Mouse (Mus musculus) ES-Bruce4 (cell line): ENCODE measurements around the gene Reg4. TPM values are rescaled to one million over a fixed set of nuclear protein-coding genes. Genes with fewer than 3 reads are reported as not detected.

ENCODE experiments used
- H3K27ac ChIP-seq: 2 replicates; pipeline ENCODE4 v1.5.1; 2012; ENCODE audit warnings: low read length, inconsistent platforms; ENCODE audit not compliant: insufficient read depth
- H3K27me3 ChIP-seq: 2 replicates; pipeline ENCODE4 v1.6.1; 2012; ENCODE audit warnings: mild to moderate bottlenecking, low read length, inconsistent platforms; ENCODE audit not compliant: control insufficient read depth, poor library complexity, insufficient read depth, severe bottlenecking
- H3K36me3 ChIP-seq: 2 replicates; pipeline ENCODE4 v1.6.1; 2012; ENCODE audit warnings: inconsistent platforms, mild to moderate bottlenecking, low read length, moderate library complexity; ENCODE audit not compliant: control insufficient read depth, poor library complexity, insufficient read depth, severe bottlenecking
- H3K4me1 ChIP-seq: one replicate; pipeline ENCODE4 v1.8.1; 2011; ENCODE audit warnings: low read length; ENCODE audit not compliant: control insufficient read depth, insufficient read depth
- H3K4me3 ChIP-seq: 2 replicates; pipeline ENCODE4 v1.5.1; 2011; ENCODE audit warnings: low read depth, mild to moderate bottlenecking, low read length
- H3K9ac ChIP-seq: 2 replicates; pipeline ENCODE4 v1.6.1; 2012; ENCODE audit warnings: low read depth, mild to moderate bottlenecking, inconsistent platforms; ENCODE audit not compliant: poor library complexity, severe bottlenecking
- H3K9me3 ChIP-seq: replicated peaks from 2 replicates; pipeline ENCODE4 v1.6.1; 2012; ENCODE audit warnings: mild to moderate bottlenecking, low read length, inconsistent platforms; ENCODE audit not compliant: control insufficient read depth, poor library complexity, insufficient read depth, severe bottlenecking
- CTCF ChIP-seq: IDR thresholded peaks from one replicate; pipeline ENCODE4 v1.8.1; 2011; ENCODE audit warnings: low read depth, low read length
- EP300 ChIP-seq: IDR thresholded peaks from 2 replicates; pipeline ENCODE4 v1.6.1; 2011; ENCODE audit warnings: low read depth, low read length; ENCODE audit not compliant: insufficient read depth
- POLR2A ChIP-seq: IDR thresholded peaks from one replicate; pipeline ENCODE4 v1.8.1; 2011; ENCODE audit warnings: low read length; ENCODE audit not compliant: insufficient read depth
- polyA plus RNA-seq: library from polyadenylated mRNA; stranded (reverse); fragments of >200 nt; gene quantifications from 2 replicates; pipeline ENCODE4 v1.2.4, GENCODE M21; 2011; ENCODE audit warnings: low read depth; ENCODE audit not compliant: missing spikeins, insufficient read depth, insufficient read length

Gene Reg4
- polyA plus RNA-seq, 1 experiment: not detected

- H3K36me3 ChIP-seq: no peaks in the 10 kb centered on the region
- no peak for TF ChIP-seq CTCF
- TF ChIP-seq EP300: no peak
- TF ChIP-seq POLR2A: no peak
- no peak overlapping the region for H3K4me3 ChIP-seq
- no peak overlapping the region for H3K27ac ChIP-seq
- no peak overlapping the region for H3K9ac ChIP-seq
- H3K27me3 ChIP-seq: no peaks in the 10 kb centered on the region
- H3K4me1 ChIP-seq: no peaks in the 10 kb centered on the region
- no peaks in the 10 kb centered on the region; the same call in 1 of the 2 replicates for H3K9me3 ChIP-seq
Observed at GRCm38 (mm10) chr3:98227763-98228162, 5.8 kb downstream of the Reg4 start.

- Histone ChIP-seq H3K27me3 (no peaks in the 10 kb centered on the region), H3K27ac (no peak overlapping the region), H3K4me3 (no peak overlapping the region), H3K9ac (no peak overlapping the region), H3K9me3 (no peaks in the 10 kb centered on the region; the same call in 1 of the 2 replicates), H3K36me3 (no peaks in the 10 kb centered on the region), H3K4me1 (no peaks in the 10 kb centered on the region)
- no peak for TF ChIP-seq CTCF
- TF ChIP-seq EP300: no peak
- TF ChIP-seq POLR2A: no peak
Observed at GRCm38 (mm10) chr3:98229943-98230342, 8.0 kb downstream of the Reg4 start.

- no peaks in the 10 kb centered on the region for H3K4me1 ChIP-seq
- no peak overlapping the region for H3K4me3 ChIP-seq
- H3K9ac ChIP-seq: no peak overlapping the region
- TF ChIP-seq POLR2A (no peak), EP300 (no peak), CTCF (no peak)
- no peaks in the 10 kb centered on the region for H3K9me3 ChIP-seq
- no peaks in the 10 kb centered on the region for H3K27me3 ChIP-seq
- H3K27ac ChIP-seq: no peak overlapping the region
- no peaks in the 10 kb centered on the region for H3K36me3 ChIP-seq
Observed at GRCm38 (mm10) chr3:98233504-98233903, 11.5 kb downstream of the Reg4 start.

- H3K4me1 ChIP-seq: no peaks in the 10 kb centered on the region
- H3K27ac ChIP-seq: no peak overlapping the region
- no peak overlapping the region for H3K9ac ChIP-seq
- H3K4me3 ChIP-seq: no peak overlapping the region
- TF ChIP-seq POLR2A: no peak
- TF ChIP-seq CTCF: no peak
- H3K9me3 ChIP-seq: no peaks in the 10 kb centered on the region
- no peaks in the 10 kb centered on the region for H3K36me3 ChIP-seq
- H3K27me3 ChIP-seq: no peaks in the 10 kb centered on the region; the same call in 1 of the 2 replicates
Observed at GRCm38 (mm10) chr3:98236266-98236665, 14.3 kb downstream of the Reg4 start.

- Histone ChIP-seq H3K9me3 (no peaks in the 10 kb centered on the region), H3K36me3 (no peaks in the 10 kb centered on the region), H3K27me3 (no peaks in the 10 kb centered on the region; the same call in 1 of the 2 replicates), H3K27ac (no peak overlapping the region), H3K4me3 (no peak overlapping the region), H3K9ac (no peak overlapping the region), H3K4me1 (no peaks in the 10 kb centered on the region)
- TF ChIP-seq EP300: no peak
- TF ChIP-seq CTCF: no peak
- no peak for TF ChIP-seq POLR2A
Observed at GRCm38 (mm10) chr3:98237240-98237639, 15.3 kb downstream of the Reg4 start.

- H3K9ac ChIP-seq: no peak overlapping the region
- no peak overlapping the region for H3K4me3 ChIP-seq
- no peaks in the 10 kb centered on the region for H3K36me3 ChIP-seq
- no peaks in the 10 kb centered on the region for H3K9me3 ChIP-seq
- no peak overlapping the region for H3K27ac ChIP-seq
- no peaks in the 10 kb centered on the region; the same call in 1 of the 2 replicates for H3K27me3 ChIP-seq
- TF ChIP-seq EP300: no peak
- no peaks in the 10 kb centered on the region for H3K4me1 ChIP-seq
Observed at GRCm38 (mm10) chr3:98238150-98238549, 16.2 kb downstream of the Reg4 start.
